Mouse (Mus musculus): ENCODE data around the gene Rrp9. TPM values are rescaled to one million over a fixed set of nuclear protein-coding genes. Genes with fewer than 3 reads are reported as not detected.

The Rrp9 gene
- polyA plus RNA-seq, 1 experiment from 2014 or later, result 56.5 TPM

- Histone ChIP-seq H3K4me1 (replicated peaks; ENCODE audit: control insufficient read depth, insufficient read depth, low read length) (peaks cover 19% of the 10 kb centered on the region), H3K27ac (ENCODE audit: low read depth, low read length) (no peak overlapping the region), H3K9ac (ENCODE audit: low read length) (no peak overlapping the region), H3K9me3 (ENCODE audit: control insufficient read depth, low read length) (no peaks in the 10 kb centered on the region), H3K4me3 (ENCODE audit: low read depth, low read length) (no peak overlapping the region), H3K27me3 (ENCODE audit: control insufficient read depth, insufficient read depth, low read length) (peaks cover 5% of the 10 kb centered on the region; the same call in 1 of the 2 replicates), H3K36me3 (ENCODE audit: control insufficient read depth, insufficient read depth, low read length) (peaks cover 12% of the 10 kb centered on the region), H3K4me2 (ENCODE audit: low read depth, low read length, severe bottlenecking) (no peak overlapping the region)
- DNase-seq (ENCODE audit: low spot score), result no peak
- WGBS, result 85% methylated on average over 6 of the region's 6 CpGs
- no peak for ATAC-seq (replicated peaks; ENCODE audit: low FRiP score)
These were observed 9.0 kb upstream of the Rrp9 start for GRCm38 (mm10) chr9:106466721-106467120.

GRCm38 (mm10) chr9:106467746-106468145, 8.0 kb upstream of the Rrp9 start:
- peaks cover 21% of the 10 kb centered on the region for H3K4me1 ChIP-seq (replicated peaks; ENCODE audit: control insufficient read depth, insufficient read depth, low read length)
- no peaks in the 10 kb centered on the region for H3K9me3 ChIP-seq (ENCODE audit: control insufficient read depth, low read length)
- DNase-seq (ENCODE audit: low spot score), result no peak
- H3K36me3 ChIP-seq (ENCODE audit: control insufficient read depth, insufficient read depth, low read length), result peaks cover 9% of the 10 kb centered on the region
- WGBS, result 92% methylated on average over 7 of the region's 7 CpGs
- no peak overlapping the region for H3K4me2 ChIP-seq (ENCODE audit: low read depth, low read length, severe bottlenecking)
- ATAC-seq (replicated peaks; ENCODE audit: low FRiP score), result no peak
- peaks cover 5% of the 10 kb centered on the region; the same call in 1 of the 2 replicates for H3K27me3 ChIP-seq (ENCODE audit: control insufficient read depth, insufficient read depth, low read length)
- no peak overlapping the region for H3K9ac ChIP-seq (ENCODE audit: low read length)
- no peak overlapping the region for H3K27ac ChIP-seq (ENCODE audit: low read depth, low read length)
- H3K4me3 ChIP-seq (ENCODE audit: low read depth, low read length), result no peak overlapping the region

GRCm38 (mm10) chr9:106469317-106469716, 6.4 kb upstream of the Rrp9 start:
- Histone ChIP-seq H3K9ac (ENCODE audit: low read length) (no peak overlapping the region), H3K9me3 (ENCODE audit: control insufficient read depth, low read length) (no peaks in the 10 kb centered on the region), H3K27me3 (ENCODE audit: control insufficient read depth, insufficient read depth, low read length) (peaks cover 5% of the 10 kb centered on the region; the same call in 1 of the 2 replicates), H3K4me1 (replicated peaks; ENCODE audit: control insufficient read depth, insufficient read depth, low read length) (peaks cover 20% of the 10 kb centered on the region), H3K27ac (ENCODE audit: low read depth, low read length) (no peak overlapping the region), H3K36me3 (ENCODE audit: control insufficient read depth, insufficient read depth, low read length) (0 out of 2 replicates have a peak, but pooled peaks cover 2% of the 10 kb centered on the region), H3K4me2 (ENCODE audit: low read depth, low read length, severe bottlenecking) (no peak overlapping the region), H3K4me3 (ENCODE audit: low read depth, low read length) (no peak overlapping the region)
- ATAC-seq (replicated peaks; ENCODE audit: low FRiP score), result no peak
- no peak for DNase-seq (ENCODE audit: low spot score)
- 83% methylated on average over 6 of the region's 6 CpGs for WGBS

- WGBS, result 66% methylated on average over 9 of the region's 9 CpGs
- peaks cover 3% of the 10 kb centered on the region; the same call in 1 of the 2 replicates for H3K27me3 ChIP-seq (ENCODE audit: control insufficient read depth, insufficient read depth, low read length)
These were observed 6.0 kb upstream of the Rrp9 start for GRCm38 (mm10) chr9:106469776-106470175.

GRCm38 (mm10) chr9:106470991-106471750, 4.6 kb upstream of the Rrp9 start:
- ATAC-seq (replicated peaks; ENCODE audit: low FRiP score) (no peak), DNase-seq (ENCODE audit: low spot score) (no peak)
- no peak overlapping the region for H3K4me2 ChIP-seq (ENCODE audit: low read depth, low read length, severe bottlenecking)
- H3K9ac ChIP-seq (ENCODE audit: low read length), result no peak overlapping the region
- H3K4me3 ChIP-seq (ENCODE audit: low read depth, low read length), result no peak overlapping the region
- no peaks in the 10 kb centered on the region for H3K27me3 ChIP-seq (ENCODE audit: control insufficient read depth, insufficient read depth, low read length)
- peaks cover 8% of the 10 kb centered on the region for H3K4me1 ChIP-seq (replicated peaks; ENCODE audit: control insufficient read depth, insufficient read depth, low read length)
- H3K9me3 ChIP-seq (ENCODE audit: control insufficient read depth, low read length), result no peaks in the 10 kb centered on the region
- H3K27ac ChIP-seq (ENCODE audit: low read depth, low read length), result no peak overlapping the region
- no peaks in the 10 kb centered on the region for H3K36me3 ChIP-seq (ENCODE audit: control insufficient read depth, insufficient read depth, low read length)
- WGBS, result 63% methylated on average over 14 of the region's 14 CpGs

More at GRCm38 (mm10) chr9:106469776-106470175, 6.0 kb upstream of the Rrp9 start:
- Histone ChIP-seq H3K4me3 (ENCODE audit: low read depth, low read length) (no peak overlapping the region), H3K9ac (ENCODE audit: low read length) (no peak overlapping the region), H3K4me1 (replicated peaks; ENCODE audit: control insufficient read depth, insufficient read depth, low read length) (peaks cover 15% of the 10 kb centered on the region), H3K36me3 (ENCODE audit: control insufficient read depth, insufficient read depth, low read length) (0 out of 2 replicates have a peak, but pooled peaks cover 2% of the 10 kb centered on the region), H3K27ac (ENCODE audit: low read depth, low read length) (no peak overlapping the region), H3K9me3 (ENCODE audit: control insufficient read depth, low read length) (no peaks in the 10 kb centered on the region), H3K4me2 (ENCODE audit: low read depth, low read length, severe bottlenecking) (no peak overlapping the region)
- ATAC-seq (replicated peaks; ENCODE audit: low FRiP score) (no peak), DNase-seq (ENCODE audit: low spot score) (no peak)

- H3K4me1 ChIP-seq (replicated peaks; ENCODE audit: control insufficient read depth, insufficient read depth, low read length), result peaks cover 11% of the 10 kb centered on the region
- no peak overlapping the region for H3K27ac ChIP-seq (ENCODE audit: low read depth, low read length)
These were observed 3.9 kb upstream of the Rrp9 start for GRCm38 (mm10) chr9:106471892-106472291.

GRCm38 (mm10) chr9:106472321-106472720, 3.4 kb upstream of the Rrp9 start:
- no peak overlapping the region for H3K9ac ChIP-seq (ENCODE audit: low read length)
- no peaks in the 10 kb centered on the region for H3K27me3 ChIP-seq (ENCODE audit: control insufficient read depth, insufficient read depth, low read length)
- H3K4me2 ChIP-seq (ENCODE audit: low read depth, low read length, severe bottlenecking), result no peak overlapping the region
- peaks cover 11% of the 10 kb centered on the region for H3K4me1 ChIP-seq (replicated peaks; ENCODE audit: control insufficient read depth, insufficient read depth, low read length)
- no peak overlapping the region for H3K27ac ChIP-seq (ENCODE audit: low read depth, low read length)
- H3K4me3 ChIP-seq (ENCODE audit: low read depth, low read length), result no peak overlapping the region
- H3K36me3 ChIP-seq (ENCODE audit: control insufficient read depth, insufficient read depth, low read length), result no peaks in the 10 kb centered on the region
- DNase-seq (ENCODE audit: low spot score) (no peak), ATAC-seq (replicated peaks; ENCODE audit: low FRiP score) (no peak)
- 66% methylated on average over 4 of the region's 4 CpGs for WGBS
- H3K9me3 ChIP-seq (ENCODE audit: control insufficient read depth, low read length), result no peaks in the 10 kb centered on the region

More at GRCm38 (mm10) chr9:106471892-106472291, 3.9 kb upstream of the Rrp9 start:
- DNase-seq (ENCODE audit: low spot score) (peak; percentile 73), ATAC-seq (replicated peaks; ENCODE audit: low FRiP score) (no peak)
- Histone ChIP-seq H3K36me3 (ENCODE audit: control insufficient read depth, insufficient read depth, low read length) (no peaks in the 10 kb centered on the region), H3K27me3 (ENCODE audit: control insufficient read depth, insufficient read depth, low read length) (no peaks in the 10 kb centered on the region), H3K9ac (ENCODE audit: low read length) (peak overlapping the region; percentile 1; the same call in 1 of the 2 replicates), H3K4me3 (ENCODE audit: low read depth, low read length) (no peak overlapping the region), H3K9me3 (ENCODE audit: control insufficient read depth, low read length) (no peaks in the 10 kb centered on the region), H3K4me2 (ENCODE audit: low read depth, low read length, severe bottlenecking) (no peak overlapping the region)
- 14% methylated on average over 5 of the region's 5 CpGs for WGBS

- Histone ChIP-seq H3K36me3 (ENCODE audit: control insufficient read depth, insufficient read depth, low read length) (no peaks in the 10 kb centered on the region), H3K27ac (ENCODE audit: low read depth, low read length) (no peak overlapping the region), H3K4me2 (ENCODE audit: low read depth, low read length, severe bottlenecking) (no peak overlapping the region), H3K9me3 (ENCODE audit: control insufficient read depth, low read length) (no peaks in the 10 kb centered on the region), H3K4me1 (replicated peaks; ENCODE audit: control insufficient read depth, insufficient read depth, low read length) (peaks cover 17% of the 10 kb centered on the region), H3K9ac (ENCODE audit: low read length) (no peak overlapping the region), H3K27me3 (ENCODE audit: control insufficient read depth, insufficient read depth, low read length) (no peaks in the 10 kb centered on the region), H3K4me3 (ENCODE audit: low read depth, low read length) (no peak overlapping the region)
- WGBS, result 91% methylated on average over 16 of the region's 16 CpGs
- ATAC-seq (replicated peaks; ENCODE audit: low FRiP score) (no peak), DNase-seq (ENCODE audit: low spot score) (no peak)
These were observed 2.5 kb upstream of the Rrp9 start for GRCm38 (mm10) chr9:106473081-106473752.
